Mouse (Mus musculus) thymus, postnatal 0 days (tissue): Measurements from ENCODE around the gene Hcls1. TPM values are rescaled to one million over a fixed set of nuclear protein-coding genes. Genes with fewer than 3 reads are reported as not detected.
A peak's percentile ranks its signal among the peaks of the same experiment; 100 is the strongest.

Experiments
- DNase-seq: peaks from one replicate; pipeline ENCODE4 v3.0.0-alpha.2; 2015; ENCODE audit warnings: low spot score
- polyA plus RNA-seq: library from polyadenylated mRNA; unstranded; fragments of >200 nt; fragmentation: Nextera tagmentation; extraction: Ambion mirVana; gene quantifications from 2 replicates; pipeline ENCODE4 v1.2.1, GENCODE M21; 2015

Hcls1 gene
- polyA plus RNA-seq, 1 experiment from 2014 or later = 144 TPM

DNA sequence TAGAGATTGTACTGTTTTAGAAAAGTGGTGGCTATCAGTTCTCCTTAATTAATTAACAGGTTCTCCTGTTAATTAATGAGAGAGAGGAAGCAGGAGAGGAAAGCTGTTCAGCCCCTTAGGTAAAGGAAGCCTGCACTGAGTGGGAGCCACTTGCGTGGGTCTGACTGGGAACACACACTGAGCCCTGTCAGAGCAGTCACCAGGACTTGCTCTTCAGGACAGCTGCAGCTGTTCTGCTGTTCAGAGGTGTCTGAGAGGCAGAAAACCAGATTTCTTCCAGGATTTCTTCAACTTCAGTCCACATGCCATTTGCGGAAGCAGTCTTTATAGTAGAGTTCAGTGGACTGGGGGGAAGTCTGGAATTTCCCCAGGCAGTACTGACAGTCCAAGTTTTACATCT lies 52.6 kb downstream of the Hcls1 start:
- no peak for DNase-seq

DNA sequence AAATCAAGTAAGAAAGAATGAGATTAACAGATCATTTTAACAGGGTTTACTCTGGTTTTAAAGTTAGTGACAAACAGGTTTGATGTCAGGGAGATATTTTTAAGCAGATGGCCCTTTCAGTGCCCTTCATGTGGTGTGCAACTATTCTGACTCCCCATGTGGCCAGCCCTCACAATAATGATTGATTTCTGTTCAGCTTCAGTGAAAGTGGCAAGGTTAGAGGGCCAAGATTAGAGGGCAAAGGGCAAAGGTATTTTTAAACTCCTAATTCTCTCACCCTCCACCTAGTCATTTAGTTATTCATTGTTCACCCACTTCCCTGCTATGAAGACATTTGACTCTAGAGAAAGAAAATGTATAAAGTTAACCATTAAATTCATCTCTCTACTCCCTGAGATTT lies 53.3 kb downstream of the Hcls1 start:
- DNase-seq = no peak

DNA sequence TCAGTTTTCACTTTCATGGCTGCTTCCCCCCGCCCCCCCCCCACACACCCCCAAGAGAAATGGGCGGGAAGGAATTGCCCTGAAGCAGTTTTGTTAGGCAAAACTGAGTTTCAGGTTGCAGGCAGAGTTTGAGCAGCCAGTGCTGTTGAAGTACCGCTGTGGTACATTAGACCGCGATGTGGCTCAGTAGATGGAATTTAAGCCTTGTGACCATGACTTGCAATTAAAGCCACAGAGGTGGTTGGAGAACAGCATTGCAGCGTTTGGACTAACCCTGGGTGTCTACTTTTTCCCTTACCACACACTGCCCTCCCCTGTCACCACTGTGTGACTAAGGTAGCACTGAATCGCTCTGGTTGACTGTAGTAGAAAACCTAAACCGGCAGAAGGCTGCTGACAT lies 54.7 kb downstream of the Hcls1 start:
- DNase-seq = no peak

DNA sequence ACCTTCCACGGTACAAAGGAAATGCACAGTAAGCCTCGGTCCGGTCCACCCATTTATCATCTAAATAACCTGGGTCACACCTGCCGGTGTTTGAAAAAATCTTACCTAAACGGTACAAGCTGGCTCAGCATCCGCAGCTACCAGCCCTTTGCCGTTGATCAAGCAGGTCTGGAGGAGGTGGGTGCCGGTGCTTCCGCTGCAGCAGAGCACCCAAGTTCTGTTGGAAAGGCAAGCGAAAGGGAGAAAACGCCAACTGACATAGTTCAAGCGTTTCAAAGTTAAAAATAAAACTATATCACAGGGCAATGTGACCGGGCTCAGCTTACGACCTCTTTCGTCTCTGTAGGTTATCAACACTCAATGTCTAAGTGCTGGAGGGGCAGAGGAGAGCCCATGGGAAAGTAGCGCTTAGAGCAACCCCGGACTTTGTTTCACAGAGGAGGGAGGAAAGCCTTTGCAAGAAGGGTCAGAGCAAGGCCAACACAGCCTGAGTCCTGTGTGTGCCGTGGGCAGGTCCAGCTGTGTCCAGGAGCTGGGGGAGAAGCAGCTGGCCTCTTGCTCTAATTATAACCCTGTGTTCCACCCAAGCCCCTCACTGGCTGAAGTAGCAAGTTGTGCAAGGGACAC lies 55.3 kb downstream of the Hcls1 start, which contains the start of gene Fbxo40:
Gene Fbxo40, minus strand, starts transcription at position 469 of the 627 bp plus-strand sequence.
- no peak for DNase-seq

DNA sequence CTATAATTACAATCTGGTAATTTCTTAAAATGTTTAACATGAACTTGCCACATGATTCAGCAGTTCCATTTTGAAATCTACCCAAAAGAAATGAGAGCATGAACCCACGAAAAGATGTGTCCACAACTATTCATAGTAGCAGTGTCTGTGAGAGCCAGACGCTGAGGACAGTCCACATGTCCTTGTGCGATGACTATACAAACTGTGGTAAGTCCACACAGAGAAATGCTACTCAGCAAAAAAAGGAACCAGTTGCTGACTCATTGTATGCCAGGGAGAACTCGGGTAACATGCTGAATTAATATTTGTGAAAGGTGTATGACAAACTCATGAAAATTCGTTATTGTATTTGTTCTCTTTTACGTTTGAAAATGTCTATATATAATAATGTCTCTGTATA lies 62.9 kb downstream of the Hcls1 start:
- DNase-seq = no peak

DNA sequence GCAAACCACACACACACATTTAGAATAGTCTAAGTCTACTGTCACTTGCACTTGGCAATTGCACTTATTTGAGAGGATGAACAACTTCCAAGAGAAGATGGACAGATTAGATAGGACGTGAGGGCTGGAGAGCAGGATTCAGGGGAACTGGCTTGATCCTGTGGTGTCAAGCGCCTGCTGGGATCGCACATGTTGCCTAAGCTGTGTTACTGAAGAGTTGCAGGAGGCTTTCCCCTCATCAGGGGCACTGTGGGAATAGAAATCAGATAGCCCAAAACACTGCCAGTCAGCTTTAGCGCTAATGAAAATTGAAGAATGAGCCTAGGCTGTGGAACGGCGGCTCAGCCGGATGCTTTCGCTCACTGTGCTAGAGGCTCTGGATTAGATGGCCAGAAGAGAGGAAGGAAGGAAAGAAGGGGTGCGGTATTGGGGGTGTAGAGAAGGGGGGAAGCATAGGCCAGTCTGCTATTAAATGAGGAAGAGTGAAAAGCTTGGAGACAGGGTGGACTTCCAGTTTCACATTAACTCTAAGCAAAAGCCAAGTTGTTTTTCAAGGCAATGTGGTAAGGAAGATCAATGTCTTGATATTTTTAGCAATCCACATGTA lies 64.7 kb downstream of the Hcls1 start:
- DNase-seq = no peak

DNA sequence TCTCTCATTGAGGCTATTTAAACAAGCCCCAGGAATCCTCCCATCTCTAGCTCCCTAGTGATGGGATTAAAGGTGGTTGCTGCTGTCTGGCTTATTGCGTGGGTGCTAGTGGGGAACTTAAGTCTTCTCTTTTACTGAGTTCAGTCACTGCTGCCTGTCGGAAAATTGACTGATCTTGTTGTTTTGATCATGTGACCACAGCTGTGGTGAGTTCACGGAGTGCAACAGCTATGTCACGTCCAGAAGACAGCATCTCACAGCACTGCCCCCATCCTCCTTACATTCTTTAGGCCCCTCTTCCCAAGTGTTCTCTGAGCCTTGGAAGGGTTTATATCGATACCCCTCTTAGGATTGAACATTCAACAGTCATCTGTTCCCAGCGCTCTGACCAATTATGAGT lies 74.5 kb downstream of the Hcls1 start:
- no peak for DNase-seq

DNA sequence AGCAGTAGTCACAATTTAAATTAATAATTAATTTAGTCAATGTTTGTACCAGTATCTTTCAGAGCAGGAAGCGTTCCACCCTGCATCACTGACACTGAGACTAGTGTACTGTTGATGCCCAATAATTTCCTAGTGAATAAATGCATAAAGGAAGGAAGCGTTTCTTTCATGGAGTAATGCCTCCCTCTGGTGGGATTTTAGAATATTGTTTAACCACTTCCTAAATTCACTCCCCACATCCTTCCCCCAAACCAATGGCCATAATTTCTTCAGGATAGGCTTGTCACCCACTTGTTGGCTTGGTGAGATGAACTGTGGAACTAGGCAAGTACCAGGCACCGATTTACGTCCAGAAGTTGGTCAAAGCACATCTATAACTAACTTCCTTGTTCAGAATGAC lies 75.6 kb downstream of the Hcls1 start:
- peak; percentile 68 for DNase-seq

DNA sequence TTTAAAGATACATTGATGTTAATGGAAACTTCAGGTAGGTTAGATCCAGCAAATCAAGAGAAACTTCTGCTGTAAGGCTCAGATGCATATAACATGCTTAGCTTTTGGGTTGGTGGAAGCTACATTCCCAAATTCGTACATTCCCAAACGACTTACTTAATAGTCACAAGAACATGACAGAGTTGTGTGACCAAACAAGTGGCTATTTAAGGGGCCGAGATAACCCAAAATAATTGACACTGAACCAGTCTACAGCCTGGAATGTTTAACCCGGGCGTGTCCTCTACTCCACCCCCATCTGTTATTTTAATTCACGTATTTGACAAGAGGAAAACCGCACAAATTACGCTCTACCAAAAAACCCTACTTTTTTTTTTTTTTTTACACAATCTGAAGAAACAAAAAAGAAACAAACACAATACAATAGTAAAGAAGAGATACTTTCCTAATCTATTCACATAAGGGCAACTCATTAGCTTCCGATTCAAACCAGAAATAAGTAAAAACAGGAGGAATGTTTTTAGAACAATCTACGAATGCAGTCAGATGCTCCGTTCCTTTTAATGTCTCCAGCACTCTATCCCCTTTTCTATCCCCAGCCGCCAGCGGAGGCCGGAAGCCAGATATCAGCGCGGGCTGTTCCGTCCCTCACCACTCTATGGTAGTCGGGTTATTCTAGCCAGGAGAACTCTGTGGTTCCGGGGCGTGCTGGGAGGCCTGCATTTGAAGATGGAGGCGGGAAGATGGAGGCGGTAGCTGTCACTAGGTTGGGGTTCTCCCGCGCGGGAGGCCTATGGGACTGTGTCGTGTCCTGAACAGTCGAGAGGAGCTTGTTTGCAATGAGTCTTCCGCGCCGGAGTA lies 76.5 kb downstream of the Hcls1 start, which contains the start of gene Polq:
Gene Polq, plus strand, starts transcription at position 726 of the 861 bp plus-strand sequence.
- peak; percentile 94 for DNase-seq

DNA sequence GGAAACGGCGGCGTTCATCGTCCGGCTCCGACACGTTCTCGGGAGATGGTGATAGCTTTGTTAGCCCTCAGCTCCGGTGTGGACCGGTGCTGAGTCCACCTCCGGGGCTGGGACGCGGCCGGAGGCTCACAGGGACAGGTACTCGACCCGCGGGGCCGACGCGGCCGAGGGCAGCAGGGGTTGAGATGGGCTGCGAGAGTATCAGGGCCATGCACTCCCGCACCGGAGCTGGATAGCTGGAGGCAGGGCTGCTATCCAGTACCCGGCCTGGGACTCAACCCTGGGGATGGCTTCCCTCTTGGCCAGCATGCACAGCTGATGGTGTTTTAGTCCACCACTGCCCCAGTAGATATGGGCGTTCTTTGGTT lies 77.1 kb downstream of the Hcls1 start:
- DNase-seq = no peak

DNA sequence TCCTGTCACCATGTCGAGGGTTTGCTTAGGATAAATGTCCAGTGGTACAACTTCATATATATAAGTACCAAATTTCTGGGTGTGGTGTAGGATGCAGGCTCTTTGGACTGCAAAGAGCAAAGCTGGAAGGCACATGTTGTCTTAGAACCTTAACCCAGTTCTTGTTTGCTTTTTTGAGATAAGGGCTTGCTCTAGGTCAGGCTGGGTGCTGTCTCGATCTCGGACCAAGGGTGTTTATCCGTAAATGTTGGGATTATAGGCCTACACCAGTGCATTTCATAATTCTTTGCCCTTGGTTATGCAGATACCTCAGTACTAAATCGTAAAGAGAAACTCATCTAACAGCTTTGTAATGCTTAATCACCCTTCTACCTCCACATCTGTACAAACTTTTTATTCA lies 77.6 kb downstream of the Hcls1 start:
- DNase-seq = no peak

Other genes with a start within 250 kb of the Hcls1 start
- gene Ildr1, start 241.0 kb upstream of the Hcls1 start, polyA plus RNA-seq = 4.3 and 5.1 TPM in 2 replicates
- gene Slc15a2, start 150.0 kb upstream of the Hcls1 start, polyA plus RNA-seq = 1.1 and 1.4 TPM in 2 replicates
- 20.4 and 22.8 TPM in 2 replicates for gene Iqcb1, start 106.6 kb upstream of the Hcls1 start, polyA plus RNA-seq
- gene Eaf2, start 60.0 kb upstream of the Hcls1 start, polyA plus RNA-seq = 5.3 and 5.8 TPM in 2 replicates
- gene Golgb1, start 59.8 kb upstream of the Hcls1 start, polyA plus RNA-seq = 50.2 and 63.9 TPM in 2 replicates
- gene Fbxo40, start 55.5 kb downstream of the Hcls1 start, polyA plus RNA-seq = 0.27 and 0.36 TPM in 2 replicates
- gene Polq, start 76.8 kb downstream of the Hcls1 start, polyA plus RNA-seq = 4.7 and 6.8 TPM in 2 replicates